Mouse (Mus musculus): ENCODE measurements around the gene Snap91. TPM values are rescaled to one million over a fixed set of nuclear protein-coding genes. Genes with fewer than 3 reads are reported as not detected.

The Snap91 gene
- polyA plus RNA-seq, 1 experiment from 2014 or later = 0.45 TPM

GRCm38 (mm10) chr9:86852861-86853260, 27.6 kb downstream of the Snap91 start:
- H3K9ac ChIP-seq (replicated peaks; ENCODE audit: low read depth) = no peak overlapping the region
- H3K27me3 ChIP-seq (replicated peaks; ENCODE audit: insufficient read depth, low read length) = no peaks in the 10 kb centered on the region
- no peaks in the 10 kb centered on the region for H3K4me1 ChIP-seq (ENCODE audit: insufficient read depth, low read depth, low read length)
- WGBS = 86% methylated on average over 3 of the region's 3 CpGs
- no peaks in the 10 kb centered on the region for H3K9me3 ChIP-seq (ENCODE audit: low read length)
- ATAC-seq (no peak), DNase-seq (ENCODE audit: low spot score) (no peak)
- no peaks in the 10 kb centered on the region for H3K36me3 ChIP-seq (ENCODE audit: insufficient read depth, low read length)
- no peak overlapping the region for H3K4me2 ChIP-seq (replicated peaks; ENCODE audit: low read depth, low read length)
- TF ChIP-seq EP300 (IDR thresholded peaks at IDR 0.05) (no peak), CTCF (IDR thresholded peaks at IDR 0.05) (no peak)
- H3K27ac ChIP-seq (ENCODE audit: low read length) = no peak overlapping the region
- H3K4me3 ChIP-seq (ENCODE audit: low read depth, low read length) = no peak overlapping the region

GRCm38 (mm10) chr9:86851689-86852088, 28.8 kb downstream of the Snap91 start:
- H3K9me3 ChIP-seq (ENCODE audit: low read length) = no peaks in the 10 kb centered on the region
- no peak for ATAC-seq

GRCm38 (mm10) chr9:86850452-86851207, 29.8 kb downstream of the Snap91 start:
- Histone ChIP-seq H3K27me3 (replicated peaks; ENCODE audit: insufficient read depth, low read length) (no peaks in the 10 kb centered on the region), H3K4me3 (ENCODE audit: low read depth, low read length) (no peak overlapping the region), H3K9me3 (ENCODE audit: low read length) (no peaks in the 10 kb centered on the region), H3K9ac (replicated peaks; ENCODE audit: low read depth) (no peak overlapping the region), H3K4me1 (ENCODE audit: insufficient read depth, low read depth, low read length) (no peaks in the 10 kb centered on the region), H3K27ac (ENCODE audit: low read length) (no peak overlapping the region), H3K36me3 (ENCODE audit: insufficient read depth, low read length) (no peaks in the 10 kb centered on the region), H3K4me2 (replicated peaks; ENCODE audit: low read depth, low read length) (no peak overlapping the region)
- ATAC-seq = no peak
- no peak for TF ChIP-seq EP300 (IDR thresholded peaks at IDR 0.05)
- TF ChIP-seq CTCF (IDR thresholded peaks at IDR 0.05) = no peak
- DNase-seq (ENCODE audit: low spot score) = no peak
- WGBS = 73% methylated on average over 3 of the region's 3 CpGs

More at GRCm38 (mm10) chr9:86851689-86852088, 28.8 kb downstream of the Snap91 start:
- H3K36me3 ChIP-seq (ENCODE audit: insufficient read depth, low read length) = no peaks in the 10 kb centered on the region
- TF ChIP-seq EP300 (IDR thresholded peaks at IDR 0.05) = no peak
- TF ChIP-seq CTCF (IDR thresholded peaks at IDR 0.05) = no peak
- no peak overlapping the region for H3K27ac ChIP-seq (ENCODE audit: low read length)
- H3K4me3 ChIP-seq (ENCODE audit: low read depth, low read length) = no peak overlapping the region
- 86% methylated on average over 5 of the region's 5 CpGs for WGBS
- no peak overlapping the region for H3K9ac ChIP-seq (replicated peaks; ENCODE audit: low read depth)
- no peaks in the 10 kb centered on the region for H3K4me1 ChIP-seq (ENCODE audit: insufficient read depth, low read depth, low read length)
- no peaks in the 10 kb centered on the region for H3K27me3 ChIP-seq (replicated peaks; ENCODE audit: insufficient read depth, low read length)
- no peak overlapping the region for H3K4me2 ChIP-seq (replicated peaks; ENCODE audit: low read depth, low read length)
- no peak for DNase-seq (ENCODE audit: low spot score)

- Histone ChIP-seq H3K36me3 (ENCODE audit: insufficient read depth, low read length) (no peaks in the 10 kb centered on the region), H3K27me3 (replicated peaks; ENCODE audit: insufficient read depth, low read length) (no peaks in the 10 kb centered on the region), H3K27ac (ENCODE audit: low read length) (no peak overlapping the region), H3K4me1 (ENCODE audit: insufficient read depth, low read depth, low read length) (no peaks in the 10 kb centered on the region), H3K4me3 (ENCODE audit: low read depth, low read length) (no peak overlapping the region), H3K9me3 (ENCODE audit: low read length) (no peaks in the 10 kb centered on the region), H3K4me2 (replicated peaks; ENCODE audit: low read depth, low read length) (no peak overlapping the region), H3K9ac (replicated peaks; ENCODE audit: low read depth) (no peak overlapping the region)
- ATAC-seq = no peak
- DNase-seq (ENCODE audit: low spot score) = no peak
- 54% methylated on average over 5 of the region's 5 CpGs for WGBS
- TF ChIP-seq CTCF (IDR thresholded peaks at IDR 0.05) = no peak
- no peak for TF ChIP-seq EP300 (IDR thresholded peaks at IDR 0.05)
These were observed 36.6 kb downstream of the Snap91 start for GRCm38 (mm10) chr9:86843747-86844353.

GRCm38 (mm10) chr9:86829792-86830191, 50.7 kb downstream of the Snap91 start:
- no peak overlapping the region for H3K4me3 ChIP-seq (ENCODE audit: low read depth, low read length)
- WGBS = 68% methylated on average over 2 of the region's 2 CpGs
- H3K27ac ChIP-seq (ENCODE audit: low read length) = no peak overlapping the region
- TF ChIP-seq EP300 (IDR thresholded peaks at IDR 0.05) (no peak), CTCF (IDR thresholded peaks at IDR 0.05) (no peak)
- DNase-seq (ENCODE audit: low spot score) (no peak), ATAC-seq (no peak)
- no peak overlapping the region for H3K9ac ChIP-seq (replicated peaks; ENCODE audit: low read depth)
- no peaks in the 10 kb centered on the region for H3K27me3 ChIP-seq (replicated peaks; ENCODE audit: insufficient read depth, low read length)
- H3K4me1 ChIP-seq (ENCODE audit: insufficient read depth, low read depth, low read length) = no peaks in the 10 kb centered on the region
- no peak overlapping the region for H3K4me2 ChIP-seq (replicated peaks; ENCODE audit: low read depth, low read length)
- no peaks in the 10 kb centered on the region for H3K36me3 ChIP-seq (ENCODE audit: insufficient read depth, low read length)
- no peaks in the 10 kb centered on the region for H3K9me3 ChIP-seq (ENCODE audit: low read length)

- no peaks in the 10 kb centered on the region for H3K36me3 ChIP-seq (ENCODE audit: insufficient read depth, low read length)
- H3K4me2 ChIP-seq (replicated peaks; ENCODE audit: low read depth, low read length) = no peak overlapping the region
- DNase-seq (ENCODE audit: low spot score) = no peak
- no peak for TF ChIP-seq EP300 (IDR thresholded peaks at IDR 0.05)
- no peak for TF ChIP-seq CTCF (IDR thresholded peaks at IDR 0.05)
- WGBS = 57% methylated on average over 8 of the region's 8 CpGs
- no peaks in the 10 kb centered on the region for H3K9me3 ChIP-seq (ENCODE audit: low read length)
- H3K4me3 ChIP-seq (ENCODE audit: low read depth, low read length) = no peak overlapping the region
- H3K9ac ChIP-seq (replicated peaks; ENCODE audit: low read depth) = no peak overlapping the region
- no peaks in the 10 kb centered on the region for H3K4me1 ChIP-seq (ENCODE audit: insufficient read depth, low read depth, low read length)
- no peak for ATAC-seq
- H3K27me3 ChIP-seq (replicated peaks; ENCODE audit: insufficient read depth, low read length) = no peaks in the 10 kb centered on the region
- no peak overlapping the region for H3K27ac ChIP-seq (ENCODE audit: low read length)
These were observed 51.4 kb downstream of the Snap91 start for GRCm38 (mm10) chr9:86829034-86829433.

Data from lung, postnatal 0 days (tissue).